Comparison of ENCODE assay signal across 20 mouse cellular contexts in genomic region chr9:100969461-100969860, GRCm38 (mm10).
DNase-seq lines count a peak whose midpoint lies in the region; TF ChIP-seq lines count a peak whose summit lies in the region.
"Had no signal": no experiment of that assay in that cellular context is flagged by ENCODE, and none has a peak within 500 bp of the region (broad histone marks: within the 10 kb centered on the region; RNA-seq: fewer than 3 reads in every experiment).

No protein-coding gene starts in this region.

- intact Hi-C loops in heart, adult 2 months (cut with DNase I) = no loop called here

- DNase-seq in ES-E14 (ENCODE audit: low read depth, low spot score) (peak; percentile 50), ZHBTc4 (ENCODE audit: low read depth, low spot score) (peak; percentile 57)
- no peak for DNase-seq in embryo, embryonic 10.5 days (ENCODE audit: low spot score)
- no peak for DNase-seq in hindbrain, embryonic 10.5 days (ENCODE audit: low spot score)
- no peak for DNase-seq in heart, adult 2 months
- DNase-seq: adrenal gland, adult 2 months; adrenal gland, postnatal 10 days; adrenal gland, postnatal 25 days; cerebellum, adult 11 months; cerebellum, adult 18-20 months; cerebellum, adult 8-10 months; cerebellum, adult 9-11 months; cerebellum, postnatal 14 days; cerebellum, postnatal 36 days; forebrain, postnatal 0 days had no signal

- TF ChIP-seq POLR2A in ES-Bruce4 (IDR thresholded peaks at IDR 0.05; ENCODE audit: insufficient read depth, low read length) = no peak
- no peak for TF ChIP-seq POLR2A in heart, adult 2 months (IDR thresholded peaks at IDR 0.05; ENCODE audit: insufficient read depth, low read depth, low read length)

- H3K9ac ChIP-seq in ES-Bruce4 (ENCODE audit: low read depth, poor library complexity, severe bottlenecking) (no peak overlapping the region), ES-E14 (ENCODE audit: insufficient read depth, low read depth, low read length, poor library complexity, severe bottlenecking) (peak overlapping the region; percentile 83; the same call in 1 of the 2 replicates)
- H3K9ac ChIP-seq in heart, adult 2 months (ENCODE audit: low read depth, low read length) = no peak overlapping the region
- H3K9ac ChIP-seq: embryonic facial prominence, embryonic 12.5 days; forebrain, embryonic 13.5 days; forebrain, embryonic 15.5 days; forebrain, postnatal 0 days had no signal

- no peak for TF ChIP-seq EP300 in ES-Bruce4 (IDR thresholded peaks at IDR 0.05; ENCODE audit: insufficient read depth, low read depth, low read length)
- no peak for TF ChIP-seq EP300 in heart, adult 2 months (IDR thresholded peaks at IDR 0.05; ENCODE audit: insufficient read depth, low read depth, low read length)

- no peaks in the 10 kb centered on the region for H3K27me3 ChIP-seq in ES-Bruce4 (ENCODE audit: control insufficient read depth, insufficient read depth, low read length, poor library complexity, severe bottlenecking)
- H3K27me3 ChIP-seq in hindbrain, embryonic 10.5 days (ENCODE audit: insufficient read depth, poor library complexity, severe bottlenecking) = no peaks in the 10 kb centered on the region
- H3K27me3 ChIP-seq in heart, adult 2 months (ENCODE audit: control insufficient read depth, insufficient read depth, low read length) = no peaks in the 10 kb centered on the region
- H3K27me3 ChIP-seq: embryonic facial prominence, embryonic 12.5 days; forebrain, embryonic 13.5 days; forebrain, embryonic 15.5 days had no signal

- no peaks in the 10 kb centered on the region for H3K79me2 ChIP-seq in heart, adult 2 months (replicated peaks; ENCODE audit: control insufficient read depth, insufficient read depth, low read length)

- no peaks in the 10 kb centered on the region; the same call in 1 of the 2 replicates for H3K9me3 ChIP-seq in ES-Bruce4 (replicated peaks; ENCODE audit: control insufficient read depth, insufficient read depth, low read length, poor library complexity, severe bottlenecking)
- no peaks in the 10 kb centered on the region for H3K9me3 ChIP-seq in ES-E14 (ENCODE audit: control insufficient read depth, insufficient read depth, low read depth, low read length)
- H3K9me3 ChIP-seq in hindbrain, embryonic 10.5 days = no peaks in the 10 kb centered on the region
- H3K9me3 ChIP-seq: embryonic facial prominence, embryonic 10.5 days; embryonic facial prominence, embryonic 12.5 days; forebrain, embryonic 13.5 days; forebrain, embryonic 15.5 days had no signal

- H3K4me3 ChIP-seq in ES-Bruce4 (ENCODE audit: low read depth, low read length) = peak overlapping the region; percentile 55
- H3K4me3 ChIP-seq in ES-E14 (ENCODE audit: insufficient read depth in 1 of 2, low read depth in 1 of 2, low read length in 2 of 2, poor library complexity in 1 of 2, severe bottlenecking in 1 of 2) = peak overlapping the region; percentile 78 to 85
- H3K4me3 ChIP-seq in hindbrain, embryonic 10.5 days = no peak overlapping the region
- H3K4me3 ChIP-seq in heart, adult 2 months = no peak overlapping the region
- H3K4me3 ChIP-seq: embryonic facial prominence, embryonic 10.5 days; embryonic facial prominence, embryonic 12.5 days; forebrain, embryonic 13.5 days; forebrain, embryonic 15.5 days had no signal

- in situ Hi-C loops in ES-E14 (cut with MboI; ENCODE audit: low sequenced_read_pairs in 2 of 2, unreplicated experiment in 2 of 2) = no loop called here

- H3K27ac ChIP-seq in ES-Bruce4 (ENCODE audit: insufficient read depth, low read length) (no peak overlapping the region), ES-E14 (ENCODE audit: insufficient read depth, low read depth, low read length, poor library complexity, severe bottlenecking) (peak overlapping the region; percentile 67; the same call in 1 of the 2 replicates)
- H3K27ac ChIP-seq in hindbrain, embryonic 10.5 days = no peak overlapping the region
- no peak overlapping the region for H3K27ac ChIP-seq in heart, adult 2 months
- H3K27ac ChIP-seq: embryonic facial prominence, embryonic 10.5 days; embryonic facial prominence, embryonic 12.5 days; forebrain, embryonic 13.5 days; forebrain, embryonic 15.5 days had no signal

- no peak for TF ChIP-seq CTCF in ES-Bruce4 (IDR thresholded peaks at IDR 0.05; ENCODE audit: low read depth, low read length)
- TF ChIP-seq CTCF in heart, adult 2 months (IDR thresholded peaks at IDR 0.05) = no peak

- WGBS in hindbrain, embryonic 10.5 days = 81% methylated on average over 2 of the region's 2 CpGs
- WGBS in heart, adult 2 months = 89% methylated on average over 2 of the region's 2 CpGs

- H3K4me1 ChIP-seq in ES-Bruce4 (ENCODE audit: control insufficient read depth, insufficient read depth, low read length) = peaks cover 1% of the 10 kb centered on the region
- H3K4me1 ChIP-seq in ES-E14 (ENCODE audit: control insufficient read depth in 2 of 2, insufficient read depth in 2 of 2, low read length in 2 of 2, poor library complexity in 1 of 2) = no peaks in the 10 kb centered on the region; a peak in 3 of 4 replicates
- H3K4me1 ChIP-seq in hindbrain, embryonic 10.5 days (replicated peaks) = no peaks in the 10 kb centered on the region
- no peaks in the 10 kb centered on the region for H3K4me1 ChIP-seq in heart, adult 2 months (ENCODE audit: control insufficient read depth, insufficient read depth, low read length)
- H3K4me1 ChIP-seq: embryonic facial prominence, embryonic 10.5 days; embryonic facial prominence, embryonic 12.5 days; forebrain, embryonic 13.5 days; forebrain, embryonic 15.5 days had no signal

- no peaks in the 10 kb centered on the region for H3K36me3 ChIP-seq in ES-Bruce4 (ENCODE audit: control insufficient read depth, insufficient read depth, low read length, poor library complexity, severe bottlenecking)
- H3K36me3 ChIP-seq in ES-E14 (ENCODE audit: control insufficient read depth, insufficient read depth, low read length, poor library complexity, severe bottlenecking) = peaks cover 6% of the 10 kb centered on the region
- H3K36me3 ChIP-seq in hindbrain, embryonic 10.5 days = no peaks in the 10 kb centered on the region
- no peaks in the 10 kb centered on the region for H3K36me3 ChIP-seq in heart, adult 2 months (ENCODE audit: control insufficient read depth, insufficient read depth, low read length)
- H3K36me3 ChIP-seq: embryonic facial prominence, embryonic 10.5 days; embryonic facial prominence, embryonic 12.5 days; forebrain, embryonic 15.5 days had no signal

TF ChIP-seq in ES-E14, 5 proteins besides CTCF, POLR2A, EP300 and RAD21:
- TF ChIP-seq MAFK (IDR thresholded peaks at IDR 0.05; ENCODE audit: insufficient read depth, low read depth, low read length) = no peak
- no peak for TF ChIP-seq ZC3H11A (IDR thresholded peaks at IDR 0.05; ENCODE audit: borderline replicate concordance, low read depth, low read length)
- no peak for TF ChIP-seq ZNF384 (IDR thresholded peaks at IDR 0.05; ENCODE audit: low read depth, low read length)
- no peak; the same call in 1 of the 2 replicates for TF ChIP-seq CHD2 (IDR thresholded peaks at IDR 0.05; ENCODE audit: low read depth, low read length)
- no peak for TF ChIP-seq HCFC1 (IDR thresholded peaks at IDR 0.05; ENCODE audit: borderline replicate concordance, insufficient read depth, low read length)

Comparison
In these comparisons a context has a peak if more than half of its experiments do, and no peak if none do; other contexts are left out.
1. H3K4me3 ChIP-seq: peak in ES-Bruce4 (single experiment) and ES-E14 (2 of 2); none in hindbrain, embryonic 10.5 days (single experiment) and heart, adult 2 months (single experiment).
2. DNase-seq: peak in ES-E14 (single experiment) and ZHBTc4 (single experiment); none in embryo, embryonic 10.5 days (single experiment), hindbrain, embryonic 10.5 days (single experiment) and heart, adult 2 months (0 of 2).